Mouse (Mus musculus) lung, adult 2 months (tissue): ENCODE results near the gene Ccdc141.

Experiments used
- CTCF ChIP-seq: fragments of 200-500 bp; IDR thresholded peaks from 2 replicates; pipeline ENCODE4 v1.5.1; 2011; ENCODE audit warnings: mild to moderate bottlenecking, low read length, control low read depth; ENCODE audit not compliant: insufficient read depth
- POLR2A ChIP-seq: fragments of 200-500 bp; IDR thresholded peaks from 2 replicates; pipeline ENCODE4 v1.6.1; 2011; ENCODE audit warnings: low read depth, mild to moderate bottlenecking, control low read depth, low read length, borderline replicate concordance; ENCODE audit errors: extremely low read depth

- TF ChIP-seq CTCF (no peak), POLR2A (no peak)
Observed at GRCm38 (mm10) chr2:77099814-77100213, 70.6 kb downstream of the Ccdc141 start.
